Mouse (Mus musculus): ENCODE results near the gene Wnk4. TPM values are rescaled to one million over a fixed set of nuclear protein-coding genes. Genes with fewer than 3 reads are reported as not detected.

The Wnk4 gene
- polyA plus RNA-seq (2014; fragmentation: Illumina TruSeq; extraction: RNeasy Lipid Tissue Mini Kit (QIAGEN cat#74804); ENCODE audit: low read depth, low replicate concordance) = 1.5 TPM

DNA sequence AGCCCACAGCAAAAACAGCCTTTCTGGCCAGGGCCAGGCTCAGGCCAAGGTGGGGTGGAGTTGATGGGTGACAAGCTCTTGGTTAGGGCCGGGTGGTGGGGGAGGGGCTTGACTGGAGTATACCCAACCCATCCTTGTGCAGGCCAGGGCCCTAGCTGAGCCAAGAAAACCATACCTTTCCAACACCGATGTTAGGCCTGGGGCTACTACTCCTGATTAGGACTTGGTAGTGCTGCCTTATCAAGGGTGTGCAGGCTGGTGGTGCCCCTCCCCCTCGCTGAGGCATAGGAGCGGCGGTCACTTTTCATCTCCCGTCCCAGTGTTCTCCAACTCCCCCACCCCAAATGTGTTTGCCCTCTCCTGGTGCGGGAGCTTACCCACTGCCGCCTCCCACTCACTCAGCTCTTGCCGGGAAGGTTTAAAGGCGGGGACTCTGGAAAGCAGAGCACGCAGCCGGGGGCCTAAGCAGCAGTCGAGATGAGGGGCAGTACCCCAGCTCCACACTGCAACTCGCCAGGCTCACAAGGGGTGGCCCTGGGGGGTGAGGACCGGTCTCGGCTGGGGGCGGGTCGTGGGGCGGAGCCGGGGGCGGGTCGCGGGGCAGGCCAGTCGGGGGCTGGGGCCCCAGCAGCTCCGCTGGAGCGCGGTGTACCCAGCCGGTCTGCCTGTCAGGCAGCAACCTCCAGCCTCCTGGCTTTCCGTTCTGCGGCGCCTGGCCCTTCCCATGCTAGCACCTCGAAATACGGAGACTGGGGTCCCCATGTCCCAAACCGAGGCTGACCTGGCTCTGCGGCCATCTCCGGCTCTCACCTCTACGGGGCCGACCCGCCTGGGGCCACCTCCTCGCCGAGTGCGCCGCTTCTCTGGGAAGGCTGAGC is at the start of gene Wnk4:
Wnk4 (plus strand) TSS at position 620 of the 878 bp plus-strand sequence.

DNA sequence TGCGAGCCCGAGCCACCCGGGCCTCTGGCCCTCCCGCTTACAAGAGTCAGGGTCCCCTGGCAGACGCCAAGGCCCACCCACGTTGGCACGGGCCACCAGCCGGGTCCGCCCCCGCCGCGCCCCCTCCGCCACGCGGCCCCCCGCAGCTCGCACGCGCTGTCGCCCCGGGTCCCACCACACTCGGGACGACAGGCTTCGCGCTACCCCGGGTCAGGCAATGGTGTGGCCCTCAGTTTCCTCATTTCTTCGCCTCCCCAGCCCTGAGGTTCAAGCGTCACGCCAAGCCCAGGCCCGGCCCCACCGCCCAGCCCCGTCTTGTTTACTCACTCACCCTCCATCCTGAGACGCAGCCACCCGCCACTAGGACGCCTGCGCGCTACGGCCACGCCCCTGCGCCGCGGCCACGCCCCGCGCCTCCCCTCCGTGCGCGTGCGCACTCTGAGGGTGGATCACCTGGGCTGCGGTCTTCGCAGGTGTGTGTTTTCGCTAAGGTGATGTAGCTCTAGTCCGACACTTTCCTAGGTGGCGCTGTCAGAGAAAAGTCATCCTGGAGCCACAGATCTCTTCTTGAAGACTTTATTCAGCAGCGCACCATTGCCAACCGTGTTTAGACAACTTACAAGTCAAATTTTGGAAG is 34.2 kb upstream of the Wnk4 start, which contains the start of gene Ezh1:
Ezh1 (minus strand) TSS at position 399 of the 637 bp plus-strand sequence.

DNA sequence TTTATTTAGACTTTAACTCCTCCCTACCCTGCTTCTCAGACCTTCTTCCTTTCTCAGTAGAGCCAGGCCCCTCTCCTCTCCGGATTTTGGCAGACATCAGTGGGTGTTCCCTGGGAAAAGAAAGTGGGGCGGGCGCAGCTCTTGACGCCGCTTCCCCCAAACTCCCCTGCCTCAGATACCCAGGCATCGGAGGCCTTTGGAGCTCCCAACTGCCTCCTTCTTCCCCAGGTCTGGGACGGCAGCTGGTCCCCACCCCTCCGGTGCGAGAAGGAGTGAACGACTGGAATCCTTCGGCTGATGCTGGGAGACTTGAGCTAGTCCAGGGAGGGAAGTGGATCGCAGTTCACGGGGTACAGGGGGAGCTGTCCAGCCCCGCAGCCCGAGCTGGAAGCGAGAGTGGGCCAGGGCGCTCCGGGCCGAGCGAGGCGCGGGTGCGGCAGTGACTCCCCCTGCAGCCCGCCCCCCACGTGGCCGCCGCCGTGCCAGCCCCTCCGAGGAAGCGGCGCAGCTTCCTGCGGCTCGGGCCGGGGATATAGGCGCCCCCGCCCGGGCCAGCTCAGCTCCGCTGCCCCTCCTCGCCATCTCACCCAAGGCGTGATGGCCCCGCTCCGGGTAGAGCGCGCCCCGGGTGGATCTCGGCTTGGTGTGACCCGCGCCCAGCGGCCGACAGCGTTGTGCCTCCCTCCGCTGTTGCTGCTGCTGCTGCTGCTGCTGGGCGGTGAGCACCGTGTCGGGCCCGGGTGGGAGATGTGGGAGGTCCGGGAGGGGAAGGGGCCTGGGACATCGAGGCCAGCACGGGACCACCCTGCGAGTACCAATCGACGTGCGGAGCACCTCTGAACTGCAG is 14.3 kb upstream of the Wnk4 start, which contains the start of gene Ramp2:
Ramp2 (plus strand) TSS at position 174 of the 847 bp plus-strand sequence.

DNA sequence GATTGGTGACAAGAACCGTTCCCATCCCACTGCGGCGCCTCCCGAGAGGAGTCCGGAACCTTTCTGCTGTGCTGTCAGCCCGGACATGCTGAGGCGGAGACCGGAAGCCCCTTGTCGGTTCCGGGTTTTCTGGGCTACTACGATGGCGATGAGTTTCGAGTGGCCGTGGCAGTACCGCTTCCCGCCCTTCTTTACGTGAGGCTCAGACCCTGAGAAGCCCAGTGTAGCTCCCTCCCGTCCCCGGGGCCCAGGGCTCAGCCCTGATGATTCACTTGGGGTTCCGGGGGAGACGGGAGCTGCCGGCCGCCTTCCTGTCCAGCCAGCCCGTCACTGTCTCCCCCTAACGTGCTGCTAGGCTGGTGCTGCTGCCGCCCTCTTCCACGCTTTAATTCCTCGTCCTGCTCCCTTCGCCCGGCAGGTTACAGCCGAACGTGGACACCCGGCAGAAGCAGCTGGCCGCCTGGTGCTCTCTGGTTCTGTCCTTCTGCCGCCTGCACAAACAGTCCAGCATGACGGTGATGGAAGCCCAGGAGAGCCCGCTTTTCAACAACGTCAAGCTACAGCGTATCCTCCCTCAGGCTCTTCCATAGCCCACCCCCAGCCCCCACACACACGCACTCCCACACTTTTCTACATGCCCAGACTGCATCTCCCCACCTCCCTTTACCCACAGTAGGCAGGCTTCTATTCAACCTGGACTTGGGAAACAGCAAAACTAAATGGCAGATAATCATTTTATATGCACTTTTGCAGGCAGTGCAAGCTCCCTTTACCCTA is 6.6 kb upstream of the Wnk4 start, which contains the start of gene Vps25:
Vps25 (plus strand) TSS at position 95 of the 777 bp plus-strand sequence.

DNA sequence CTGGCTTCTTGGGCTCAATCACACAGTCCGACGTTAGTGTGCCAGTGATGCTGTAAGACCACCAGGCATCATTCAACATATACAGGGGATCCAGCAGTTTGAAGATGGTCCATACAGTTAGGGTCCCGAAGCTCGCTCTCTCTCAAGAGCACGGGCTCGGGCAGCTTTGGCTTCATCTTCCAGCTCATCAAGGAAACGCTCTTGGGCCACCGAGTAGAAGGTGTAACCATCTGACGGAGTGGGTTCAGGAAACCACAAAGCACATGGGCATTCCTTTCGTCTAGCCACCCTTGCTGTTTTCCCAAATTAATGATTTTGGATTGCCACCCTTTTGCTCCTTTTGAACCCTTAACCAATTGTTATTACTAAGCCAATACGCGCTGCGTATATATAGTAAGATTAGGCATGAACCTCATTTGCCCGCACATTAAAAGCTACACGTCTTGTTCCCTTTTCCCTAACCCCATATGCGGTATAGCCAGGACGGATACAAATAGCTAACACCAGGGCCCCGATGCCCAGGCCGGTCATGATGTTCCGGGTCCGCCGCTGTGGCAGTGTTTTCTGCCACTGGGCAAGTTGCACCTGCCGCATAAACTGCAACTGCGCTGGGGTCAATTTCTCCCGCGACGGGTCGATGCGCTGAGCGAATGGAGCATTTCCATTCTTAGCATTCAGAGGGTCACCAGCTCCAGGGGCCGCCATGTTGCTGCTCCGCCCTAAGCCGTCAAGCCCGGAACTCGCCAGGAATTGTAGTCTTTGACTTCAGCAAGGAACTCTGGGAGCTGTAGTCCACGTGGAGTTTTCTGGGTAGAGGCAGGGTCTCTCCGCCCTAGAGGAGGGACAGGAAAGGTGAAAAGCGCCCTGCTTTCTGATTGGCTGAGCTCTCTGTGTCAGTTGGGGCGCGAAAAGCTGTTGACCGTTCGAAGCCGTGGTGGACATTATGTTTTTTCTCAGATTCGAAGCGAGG is 18.1 kb downstream of the Wnk4 start, which contains the start of the genes Cntd1 and Coa3:
Cntd1 (plus strand) TSS at position 790 of the 970 bp plus-strand sequence.
Coa3 (minus strand) TSS at position 892 of the 970 bp plus-strand sequence.

DNA sequence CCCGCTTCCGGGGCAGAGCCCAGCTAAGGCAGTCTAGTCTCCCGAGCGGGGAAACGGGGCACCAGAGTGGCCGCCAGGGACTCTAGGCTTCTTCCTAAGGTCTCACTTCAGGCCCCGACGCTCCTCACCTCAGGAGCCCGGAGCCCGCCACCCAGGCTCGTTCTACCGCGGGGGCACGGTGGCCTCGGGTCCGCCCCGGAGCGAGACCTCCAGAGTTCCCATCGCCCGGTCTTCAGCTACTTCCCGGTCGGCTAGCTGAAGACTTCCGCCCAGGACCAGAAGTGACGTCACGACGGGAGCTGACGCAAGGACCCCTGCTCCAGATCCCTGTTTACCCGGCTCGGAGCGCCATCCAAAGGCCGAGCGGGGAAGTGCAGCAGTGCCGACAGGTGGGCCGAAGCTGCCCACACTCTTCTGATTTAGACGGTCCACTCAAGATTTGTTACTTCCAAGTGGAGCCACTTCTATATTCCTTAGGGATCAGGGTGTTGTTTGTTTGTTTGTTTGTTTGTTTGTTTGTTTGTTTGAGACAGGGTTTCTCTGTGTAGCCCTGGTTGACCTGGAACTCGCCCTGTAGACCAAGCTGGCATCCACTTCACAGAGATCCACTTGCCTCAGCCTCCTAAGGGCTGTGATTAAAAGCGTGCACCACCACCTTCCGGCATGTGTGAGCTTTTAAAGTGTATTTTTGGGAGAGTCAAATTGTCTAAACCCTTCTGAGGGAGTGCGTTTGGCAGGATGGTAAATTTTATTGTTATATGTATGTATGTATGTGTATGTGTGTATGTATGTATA is 41.8 kb downstream of the Wnk4 start, which contains the start of gene Becn1:
Becn1 (minus strand) TSS at position 283 of the 795 bp plus-strand sequence.

DNA sequence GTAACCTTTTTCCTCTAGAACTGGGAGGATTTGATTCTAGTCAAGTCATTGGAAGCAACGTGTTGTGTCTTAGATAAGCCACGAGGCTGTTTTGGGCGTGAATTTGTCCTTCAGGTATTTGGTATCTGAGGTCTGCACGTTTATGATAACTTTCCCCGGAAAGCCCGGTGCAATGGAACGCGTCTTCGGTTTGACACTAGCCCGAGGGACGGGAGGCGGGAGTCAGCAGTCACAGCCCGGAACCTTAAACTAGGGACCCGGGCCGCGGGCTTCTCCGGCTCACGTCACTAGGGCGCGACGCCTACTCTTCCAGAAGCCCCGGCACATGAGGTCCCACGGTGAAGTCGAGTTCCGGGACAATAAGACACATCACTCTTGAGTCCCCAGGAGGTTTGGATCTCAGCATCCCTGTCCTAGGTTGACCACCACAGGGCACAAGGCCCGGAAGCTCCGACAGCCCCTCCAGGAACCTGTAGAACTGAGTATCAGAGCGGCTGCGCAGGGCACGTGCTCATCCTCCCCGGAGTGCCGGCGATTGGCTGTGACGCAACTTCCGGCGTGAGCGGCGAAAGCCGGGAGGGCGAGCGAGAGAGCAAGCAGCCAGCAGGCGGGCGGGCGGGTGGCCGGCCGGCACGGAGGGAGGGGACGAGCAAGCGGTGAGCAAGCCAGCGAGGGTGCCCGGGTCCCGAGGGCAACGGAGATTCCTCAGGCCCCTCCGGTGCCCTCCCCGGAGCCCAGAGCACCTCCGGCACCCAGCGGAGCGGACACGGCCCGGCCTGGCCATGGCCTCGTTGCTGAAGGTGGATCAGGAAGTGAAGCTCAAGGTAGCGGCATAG is 55.5 kb downstream of the Wnk4 start, which contains the start of gene Psme3:
Psme3 (plus strand) TSS at position 549 of the 836 bp plus-strand sequence.

DNA sequence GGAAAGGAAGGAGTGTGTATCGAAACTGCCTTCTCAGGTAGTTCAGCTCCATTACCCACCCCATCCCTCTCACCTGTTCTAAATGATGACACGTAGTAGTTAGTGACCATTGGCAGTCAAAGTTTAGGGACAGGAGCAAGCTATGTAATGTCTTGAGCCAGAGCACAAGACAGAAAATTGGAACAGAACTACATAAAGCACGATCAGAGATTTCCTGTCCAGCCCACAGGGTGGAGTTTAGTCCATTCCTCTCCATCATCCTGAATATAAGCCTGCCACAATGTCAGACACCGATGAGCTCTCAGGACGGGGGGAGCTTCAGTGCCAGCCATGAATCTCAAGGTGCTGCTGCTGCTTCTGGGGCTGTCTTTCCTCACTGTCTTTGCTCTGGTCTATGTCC is 64.4 kb downstream of the Wnk4 start, which contains the start of gene Aoc2:
Aoc2 (plus strand) TSS at position 301 of the 400 bp plus-strand sequence.

Other genes starting within 250 kb of the Wnk4 start
- gene Naglu, start 190.6 kb upstream of the Wnk4 start, polyA plus RNA-seq (2014; fragmentation: Illumina TruSeq; extraction: RNeasy Lipid Tissue Mini Kit (QIAGEN cat#74804); ENCODE audit: low read depth, low replicate concordance) = 0.98 TPM
- 0.62 TPM for gene Hsd17b1, start 182.2 kb upstream of the Wnk4 start, polyA plus RNA-seq (2014; fragmentation: Illumina TruSeq; extraction: RNeasy Lipid Tissue Mini Kit (QIAGEN cat#74804); ENCODE audit: low read depth, low replicate concordance)
- 1.7 TPM for gene Coasy, start 178.0 kb upstream of the Wnk4 start, polyA plus RNA-seq (2014; fragmentation: Illumina TruSeq; extraction: RNeasy Lipid Tissue Mini Kit (QIAGEN cat#74804); ENCODE audit: low read depth, low replicate concordance)
- 8.3 TPM for gene Mlx, start 173.3 kb upstream of the Wnk4 start, polyA plus RNA-seq (2014; fragmentation: Illumina TruSeq; extraction: RNeasy Lipid Tissue Mini Kit (QIAGEN cat#74804); ENCODE audit: low read depth, low replicate concordance)
- gene Psmc3ip, start 165.1 kb upstream of the Wnk4 start, polyA plus RNA-seq (2014; fragmentation: Illumina TruSeq; extraction: RNeasy Lipid Tissue Mini Kit (QIAGEN cat#74804); ENCODE audit: low read depth, low replicate concordance) = 124 TPM
- 14.0 TPM for gene Retreg3, start 140.7 kb upstream of the Wnk4 start, polyA plus RNA-seq (2014; fragmentation: Illumina TruSeq; extraction: RNeasy Lipid Tissue Mini Kit (QIAGEN cat#74804); ENCODE audit: low read depth, low replicate concordance)
- gene Tubg1, start 140.6 kb upstream of the Wnk4 start, polyA plus RNA-seq (2014; fragmentation: Illumina TruSeq; extraction: RNeasy Lipid Tissue Mini Kit (QIAGEN cat#74804); ENCODE audit: low read depth, low replicate concordance) = 2.5 TPM
- gene Tubg2, start 104.7 kb upstream of the Wnk4 start, polyA plus RNA-seq (2014; fragmentation: Illumina TruSeq; extraction: RNeasy Lipid Tissue Mini Kit (QIAGEN cat#74804); ENCODE audit: low read depth, low replicate concordance) = 0.22 TPM
- gene Cntnap1, start 90.0 kb upstream of the Wnk4 start, polyA plus RNA-seq (2014; fragmentation: Illumina TruSeq; extraction: RNeasy Lipid Tissue Mini Kit (QIAGEN cat#74804); ENCODE audit: low read depth, low replicate concordance) = 0.13 TPM
- not detected for gene Plekhh3, start 89.2 kb upstream of the Wnk4 start, polyA plus RNA-seq (2014; fragmentation: Illumina TruSeq; extraction: RNeasy Lipid Tissue Mini Kit (QIAGEN cat#74804); ENCODE audit: low read depth, low replicate concordance)
- not detected for gene Ccr10, start 85.1 kb upstream of the Wnk4 start, polyA plus RNA-seq (2014; fragmentation: Illumina TruSeq; extraction: RNeasy Lipid Tissue Mini Kit (QIAGEN cat#74804); ENCODE audit: low read depth, low replicate concordance)
- gene Ezh1, start 34.1 kb upstream of the Wnk4 start, polyA plus RNA-seq (2014; fragmentation: Illumina TruSeq; extraction: RNeasy Lipid Tissue Mini Kit (QIAGEN cat#74804); ENCODE audit: low read depth, low replicate concordance) = 12.7 TPM
- gene Ramp2, start 14.5 kb upstream of the Wnk4 start, polyA plus RNA-seq (2014; fragmentation: Illumina TruSeq; extraction: RNeasy Lipid Tissue Mini Kit (QIAGEN cat#74804); ENCODE audit: low read depth, low replicate concordance) = 1.1 TPM
- 28.3 TPM for gene Vps25, start 6.9 kb upstream of the Wnk4 start, polyA plus RNA-seq (2014; fragmentation: Illumina TruSeq; extraction: RNeasy Lipid Tissue Mini Kit (QIAGEN cat#74804); ENCODE audit: low read depth, low replicate concordance)
- 172 TPM for gene Cntd1, start 18.4 kb downstream of the Wnk4 start, polyA plus RNA-seq (2014; fragmentation: Illumina TruSeq; extraction: RNeasy Lipid Tissue Mini Kit (QIAGEN cat#74804); ENCODE audit: low read depth, low replicate concordance)
- 4.0 TPM for gene Coa3, start 18.5 kb downstream of the Wnk4 start, polyA plus RNA-seq (2014; fragmentation: Illumina TruSeq; extraction: RNeasy Lipid Tissue Mini Kit (QIAGEN cat#74804); ENCODE audit: low read depth, low replicate concordance)
- gene Becn1, start 41.7 kb downstream of the Wnk4 start, polyA plus RNA-seq (2014; fragmentation: Illumina TruSeq; extraction: RNeasy Lipid Tissue Mini Kit (QIAGEN cat#74804); ENCODE audit: low read depth, low replicate concordance) = 78.8 TPM
- 427 TPM for gene Psme3, start 55.6 kb downstream of the Wnk4 start, polyA plus RNA-seq (2014; fragmentation: Illumina TruSeq; extraction: RNeasy Lipid Tissue Mini Kit (QIAGEN cat#74804); ENCODE audit: low read depth, low replicate concordance)
- gene Aoc2, start 64.5 kb downstream of the Wnk4 start, polyA plus RNA-seq (2014; fragmentation: Illumina TruSeq; extraction: RNeasy Lipid Tissue Mini Kit (QIAGEN cat#74804); ENCODE audit: low read depth, low replicate concordance) = 0.48 TPM
- 2.1 TPM for gene Aoc3, start 70.0 kb downstream of the Wnk4 start, polyA plus RNA-seq (2014; fragmentation: Illumina TruSeq; extraction: RNeasy Lipid Tissue Mini Kit (QIAGEN cat#74804); ENCODE audit: low read depth, low replicate concordance)
- not detected for gene G6pc, start 107.0 kb downstream of the Wnk4 start, polyA plus RNA-seq (2014; fragmentation: Illumina TruSeq; extraction: RNeasy Lipid Tissue Mini Kit (QIAGEN cat#74804); ENCODE audit: low read depth, low replicate concordance)
- gene Aarsd1, start 157.0 kb downstream of the Wnk4 start, polyA plus RNA-seq (2014; fragmentation: Illumina TruSeq; extraction: RNeasy Lipid Tissue Mini Kit (QIAGEN cat#74804); ENCODE audit: low read depth, low replicate concordance) = 4.6 TPM
- gene Gm27029, start 164.2 kb downstream of the Wnk4 start, polyA plus RNA-seq (2014; fragmentation: Illumina TruSeq; extraction: RNeasy Lipid Tissue Mini Kit (QIAGEN cat#74804); ENCODE audit: low read depth, low replicate concordance) = 0.41 TPM
- 1.9 TPM for gene Rundc1, start 164.5 kb downstream of the Wnk4 start, polyA plus RNA-seq (2014; fragmentation: Illumina TruSeq; extraction: RNeasy Lipid Tissue Mini Kit (QIAGEN cat#74804); ENCODE audit: low read depth, low replicate concordance)
- 14.0 TPM for gene Ptges3l, start 164.8 kb downstream of the Wnk4 start, polyA plus RNA-seq (2014; fragmentation: Illumina TruSeq; extraction: RNeasy Lipid Tissue Mini Kit (QIAGEN cat#74804); ENCODE audit: low read depth, low replicate concordance)
- gene Rpl27, start 181.7 kb downstream of the Wnk4 start, polyA plus RNA-seq (2014; fragmentation: Illumina TruSeq; extraction: RNeasy Lipid Tissue Mini Kit (QIAGEN cat#74804); ENCODE audit: low read depth, low replicate concordance) = 23.8 TPM
- gene Ifi35, start 187.8 kb downstream of the Wnk4 start, polyA plus RNA-seq (2014; fragmentation: Illumina TruSeq; extraction: RNeasy Lipid Tissue Mini Kit (QIAGEN cat#74804); ENCODE audit: low read depth, low replicate concordance) = 0.25 TPM
- gene Rnd2, start 204.4 kb downstream of the Wnk4 start, polyA plus RNA-seq (2014; fragmentation: Illumina TruSeq; extraction: RNeasy Lipid Tissue Mini Kit (QIAGEN cat#74804); ENCODE audit: low read depth, low replicate concordance) = 12.6 TPM
- 2.6 TPM for gene Vat1, start 205.7 kb downstream of the Wnk4 start, polyA plus RNA-seq (2014; fragmentation: Illumina TruSeq; extraction: RNeasy Lipid Tissue Mini Kit (QIAGEN cat#74804); ENCODE audit: low read depth, low replicate concordance)